Mouse (Mus musculus) small intestine, adult 2 months (tissue): Measurements from ENCODE around the gene Il16. TPM values are rescaled to one million over a fixed set of nuclear protein-coding genes. Genes with fewer than 3 reads are reported as not detected.

Experiments used
- H3K27ac ChIP-seq: fragments of 200-500 bp; 2 replicates; pipeline ENCODE4 v1.5.1; 2012; ENCODE audit warnings: low read depth, low read length, control low read depth, inconsistent platforms; ENCODE audit not compliant: insufficient read depth
- H3K27me3 ChIP-seq: fragments of 200-500 bp; 2 replicates; pipeline ENCODE4 v1.6.1; 2012; ENCODE audit warnings: mild to moderate bottlenecking, moderate library complexity, low read length, inconsistent platforms; ENCODE audit not compliant: control insufficient read depth, insufficient read depth
- H3K36me3 ChIP-seq: fragments of 200-500 bp; 2 replicates; pipeline ENCODE4 v1.6.1; 2012; ENCODE audit warnings: mild to moderate bottlenecking, low read length, control low read depth, inconsistent platforms; ENCODE audit not compliant: control insufficient read depth, insufficient read depth
- H3K4me1 ChIP-seq: fragments of 200-500 bp; 2 replicates; pipeline ENCODE4 v1.6.1; 2012; ENCODE audit warnings: low read length, inconsistent platforms, mixed read lengths; ENCODE audit not compliant: control insufficient read depth, insufficient read depth, insufficient read length
- H3K4me3 ChIP-seq: fragments of 200-500 bp; 2 replicates; pipeline ENCODE4 v1.5.1; 2012; ENCODE audit warnings: low read depth, mild to moderate bottlenecking, control low read depth, inconsistent platforms, low read length, moderate library complexity
- CTCF ChIP-seq: fragments of 200-500 bp; IDR thresholded peaks from 2 replicates; pipeline ENCODE4 v1.5.1; 2012; ENCODE audit warnings: low read depth, mild to moderate bottlenecking, control low read depth, inconsistent platforms, low read length, moderate library complexity, mixed read lengths; ENCODE audit not compliant: insufficient replicate concordance, insufficient read length; ENCODE audit errors: extremely low read depth
- POLR2A ChIP-seq: fragments of 200-500 bp; IDR thresholded peaks from 2 replicates; pipeline ENCODE4 v1.6.1; 2012; ENCODE audit warnings: low read depth, mild to moderate bottlenecking, control low read depth, inconsistent platforms, low read length, moderate library complexity
- WGBS: fragments of 180-500 bp; shearing (Covaris S2); methylation state at CpG from one replicate; pipeline ENCODE4 v1.1.7; 2018; 5-methylcytosine and 5-hydroxymethylcytosine counted together
- polyA plus RNA-seq: library from polyadenylated mRNA; depleted of rRNA; stranded (reverse); fragments of >200 nt; gene quantifications from 2 replicates; pipeline ENCODE4 v1.2.3, GENCODE M21; 2012

The Il16 gene
- polyA plus RNA-seq, 1 experiment = 6.3 TPM

DNA sequence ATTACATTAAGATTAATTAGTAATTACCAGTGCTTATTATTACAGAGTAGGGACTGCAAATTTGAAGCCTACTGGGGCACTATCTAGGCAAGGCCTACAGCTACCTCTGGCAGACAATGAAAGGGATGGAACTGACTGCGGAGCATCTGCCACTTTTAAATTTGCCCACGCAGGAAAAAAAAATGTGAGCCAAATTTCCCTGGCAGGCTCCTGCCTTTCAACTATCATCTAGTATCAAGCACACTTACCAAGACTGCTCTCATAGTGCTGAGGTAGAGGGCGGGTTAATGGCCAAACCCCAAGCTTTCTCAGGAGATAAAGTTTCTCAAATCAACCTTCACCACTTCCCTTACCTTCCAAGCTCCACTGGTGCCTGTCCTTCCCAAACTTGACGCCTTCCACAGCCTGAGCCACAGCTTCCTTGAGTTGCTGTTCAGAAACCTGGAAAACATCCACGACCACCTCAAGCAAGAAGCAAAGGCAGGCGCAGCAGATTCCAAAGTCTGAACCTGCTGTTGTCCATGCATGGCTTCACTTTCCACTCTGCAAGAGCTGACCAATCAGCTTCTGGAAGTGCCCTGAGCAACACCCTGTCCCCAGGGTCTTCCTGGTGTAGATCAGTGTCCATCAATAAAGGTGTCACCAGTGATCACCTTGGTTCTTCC is 82.7 kb downstream of the Il16 start:
- WGBS = 84% methylated on average over 6 of the region's 6 CpGs
- Histone ChIP-seq H3K4me1 (peaks cover 9% of the 10 kb centered on the region), H3K27me3 (no peaks in the 10 kb centered on the region), H3K4me3 (no peak overlapping the region), H3K27ac (no peak overlapping the region), H3K36me3 (no peaks in the 10 kb centered on the region)
- TF ChIP-seq POLR2A = no peak
- TF ChIP-seq CTCF = no peak

- over 99% methylated on average over 3 of the region's 3 CpGs for WGBS
- Histone ChIP-seq H3K27me3 (no peaks in the 10 kb centered on the region), H3K4me3 (no peak overlapping the region), H3K4me1 (peaks cover 9% of the 10 kb centered on the region), H3K36me3 (no peaks in the 10 kb centered on the region), H3K27ac (no peak overlapping the region)
- no peak for TF ChIP-seq CTCF
- no peak for TF ChIP-seq POLR2A
Measured at GRCm38 (mm10) chr7:83661763-83662162, 83.8 kb downstream of the Il16 start.

DNA sequence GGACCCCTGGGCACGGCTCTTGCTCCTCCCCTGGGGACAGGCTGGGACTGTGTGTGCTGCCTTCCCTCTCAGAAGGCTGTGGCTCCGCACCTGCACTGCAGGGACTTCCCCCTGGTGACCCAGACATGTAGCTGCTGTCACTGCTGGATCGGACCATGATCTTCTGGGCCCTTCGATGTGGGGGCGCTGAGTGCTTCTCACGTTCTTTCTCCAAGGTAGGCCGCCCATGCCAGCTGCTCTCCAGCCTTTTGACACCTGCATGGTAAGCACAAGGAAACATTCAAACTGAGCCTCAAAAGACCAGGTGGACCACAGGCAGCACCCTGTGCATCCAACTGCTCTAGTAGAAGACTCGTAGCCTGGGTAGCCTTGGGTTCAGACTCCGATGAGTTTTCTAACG is 84.5 kb downstream of the Il16 start:
- WGBS = 87% methylated on average over 10 of the region's 10 CpGs
- TF ChIP-seq POLR2A = no peak
- no peak for TF ChIP-seq CTCF
- Histone ChIP-seq H3K27me3 (no peaks in the 10 kb centered on the region), H3K4me3 (0 out of 2 replicates have a peak overlapping the region, but pooled peaks have one; percentile 19), H3K4me1 (peaks cover 9% of the 10 kb centered on the region), H3K36me3 (no peaks in the 10 kb centered on the region), H3K27ac (peak overlapping the region; percentile 80)

- H3K4me3 ChIP-seq = no peak overlapping the region
Measured at GRCm38 (mm10) chr7:83660273-83660691, 85.2 kb downstream of the Il16 start.

DNA sequence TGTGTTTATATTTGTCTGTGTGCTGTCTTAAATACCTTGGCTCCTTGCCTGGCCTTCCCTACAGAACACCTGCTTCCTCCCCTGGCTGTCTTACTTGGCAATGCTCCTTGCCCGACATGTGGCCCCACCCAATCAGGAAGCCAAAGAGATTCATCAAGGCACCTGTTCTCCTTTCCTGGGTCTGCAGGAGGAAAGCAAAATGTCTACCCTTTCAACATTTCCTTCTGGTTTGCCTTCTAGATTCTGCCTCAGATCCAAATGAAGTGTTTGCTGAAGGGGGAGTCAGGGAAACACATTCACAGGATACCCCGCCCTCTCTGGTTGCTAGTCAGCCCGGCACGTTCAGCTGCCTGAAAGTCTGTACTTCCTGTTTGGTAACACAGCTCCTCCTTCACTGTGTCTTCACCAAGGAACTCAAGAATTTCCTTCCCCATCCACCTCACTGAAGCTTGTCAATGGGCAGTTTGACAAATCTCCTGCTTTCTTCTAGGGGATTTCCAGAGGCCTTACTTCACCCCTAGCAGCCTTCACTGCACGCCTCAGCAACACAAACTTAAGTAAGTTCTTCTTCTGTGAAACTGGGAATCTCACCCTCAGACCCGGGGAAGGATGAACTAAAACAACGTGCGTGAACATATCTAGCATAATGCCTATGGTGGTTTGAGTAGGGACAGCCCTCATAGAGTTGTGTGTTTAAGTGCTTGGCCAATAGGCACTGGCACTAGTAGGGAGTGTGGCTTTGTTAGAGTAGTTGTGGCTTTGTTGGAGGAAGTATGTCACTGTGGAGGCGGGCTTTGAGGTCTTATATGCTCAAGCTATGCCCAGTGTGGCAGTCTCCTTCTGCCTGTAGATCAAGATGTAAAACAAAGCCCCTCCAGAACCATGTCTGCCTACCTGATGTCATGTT is 86.1 kb downstream of the Il16 start:
- Histone ChIP-seq H3K27ac (peak overlapping the region; percentile 80), H3K36me3 (no peaks in the 10 kb centered on the region), H3K27me3 (no peaks in the 10 kb centered on the region), H3K4me3 (peak overlapping the region; percentile 4; the same call in 1 of the 2 replicates), H3K4me1 (peaks cover 9% of the 10 kb centered on the region)
- TF ChIP-seq CTCF (no peak), POLR2A (no peak)
- 47% methylated on average over 9 of the region's 9 CpGs for WGBS

More at GRCm38 (mm10) chr7:83660273-83660691, 85.2 kb downstream of the Il16 start:
- peaks cover 9% of the 10 kb centered on the region for H3K4me1 ChIP-seq
- WGBS = 88% methylated on average over 11 of the region's 11 CpGs
- H3K27me3 ChIP-seq = no peaks in the 10 kb centered on the region
- H3K36me3 ChIP-seq = no peaks in the 10 kb centered on the region
- H3K27ac ChIP-seq = peak overlapping the region; percentile 80
- TF ChIP-seq POLR2A = no peak
- TF ChIP-seq CTCF = no peak

GRCm38 (mm10) chr7:83658716-83659115 is 86.8 kb downstream of the Il16 start:
- H3K4me3 ChIP-seq = no peak overlapping the region
- TF ChIP-seq CTCF (no peak), POLR2A (no peak)
- WGBS = 23% methylated on average over 1 of the region's 1 CpGs

More at GRCm38 (mm10) chr7:83658716-83659115, 86.8 kb downstream of the Il16 start:
- Histone ChIP-seq H3K36me3 (no peaks in the 10 kb centered on the region), H3K27me3 (no peaks in the 10 kb centered on the region), H3K27ac (peak overlapping the region; percentile 80), H3K4me1 (peaks cover 9% of the 10 kb centered on the region)
